Mouse (Mus musculus): ENCODE results near the gene Tex37. TPM values are rescaled to one million over a fixed set of nuclear protein-coding genes. Genes with fewer than 3 reads are reported as not detected.

Tex37 gene
- not detected for total RNA-seq (2021)
- long read RNA-seq, experiment 1, result 0 reads
- long read RNA-seq, experiment 2, result 0 reads

GRCm38 (mm10) chr6:70918827-70919226 lies at the start of gene Tex37:
Tex37 (minus strand) TSS chr6:70918927.
- no peak for DNase-seq (ENCODE audit: low spot score in 2 of 2)

- no peak for DNase-seq (ENCODE audit: low spot score in 2 of 2)
These were observed 49.6 kb upstream of the Tex37 start for GRCm38 (mm10) chr6:70968291-70968690.

GRCm38 (mm10) chr6:70967422-70967821 lies 48.7 kb upstream of the Tex37 start:
- DNase-seq (ENCODE audit: low spot score in 2 of 2), result no peak

- no peak for DNase-seq (ENCODE audit: low spot score in 2 of 2)
These were observed 47.0 kb upstream of the Tex37 start for GRCm38 (mm10) chr6:70965694-70966093.

- no peak for DNase-seq (ENCODE audit: low spot score in 2 of 2)
These were observed 45.5 kb upstream of the Tex37 start for GRCm38 (mm10) chr6:70964116-70964830.

- DNase-seq (ENCODE audit: low spot score in 2 of 2), result no peak
These were observed 38.7 kb upstream of the Tex37 start for GRCm38 (mm10) chr6:70957341-70957940.

GRCm38 (mm10) chr6:70956936-70957335 lies 38.2 kb upstream of the Tex37 start:
- no peak for DNase-seq (ENCODE audit: low spot score in 2 of 2)

- peak in 1 of 2 experiments; percentile 14 for DNase-seq (ENCODE audit: low spot score in 2 of 2)
These were observed 37.7 kb upstream of the Tex37 start, which contains the start of gene Foxi3 for GRCm38 (mm10) chr6:70956285-70956912. Foxi3 (plus strand) TSS chr6:70956531.

GRCm38 (mm10) chr6:70955841-70956240 lies 37.1 kb upstream of the Tex37 start:
- no peak for DNase-seq (ENCODE audit: low spot score in 2 of 2)

GRCm38 (mm10) chr6:70955291-70955800 lies 36.6 kb upstream of the Tex37 start:
- DNase-seq (ENCODE audit: low spot score in 2 of 2), result no peak

GRCm38 (mm10) chr6:70954040-70954439 lies 35.3 kb upstream of the Tex37 start:
- no peak for DNase-seq (ENCODE audit: low spot score in 2 of 2)

- DNase-seq (ENCODE audit: low spot score in 2 of 2), result no peak
These were observed 34.5 kb upstream of the Tex37 start for GRCm38 (mm10) chr6:70953274-70953673.

- DNase-seq (ENCODE audit: low spot score in 2 of 2), result no peak
These were observed 13.1 kb upstream of the Tex37 start for GRCm38 (mm10) chr6:70931801-70932200.

- DNase-seq (ENCODE audit: low spot score in 2 of 2), result peak in 1 of 2 experiments; percentile 17
These were observed 2.7 kb upstream of the Tex37 start for GRCm38 (mm10) chr6:70921274-70922074.

- DNase-seq (ENCODE audit: low spot score in 2 of 2), result no peak
These were observed 6.3 kb downstream of the Tex37 start for GRCm38 (mm10) chr6:70912396-70912765.

GRCm38 (mm10) chr6:70911668-70912395 lies 6.9 kb downstream of the Tex37 start:
- DNase-seq (ENCODE audit: low spot score in 2 of 2), result no peak

- no peak for DNase-seq (ENCODE audit: low spot score in 2 of 2)
These were observed 8.4 kb downstream of the Tex37 start for GRCm38 (mm10) chr6:70910285-70910684.

GRCm38 (mm10) chr6:70909572-70909971 lies 9.2 kb downstream of the Tex37 start:
- DNase-seq (ENCODE audit: low spot score in 2 of 2), result no peak

GRCm38 (mm10) chr6:70903689-70904088 lies 15.0 kb downstream of the Tex37 start:
- no peak for DNase-seq (ENCODE audit: low spot score in 2 of 2)

GRCm38 (mm10) chr6:70899594-70900003 lies 19.1 kb downstream of the Tex37 start:
- no peak for DNase-seq (ENCODE audit: low spot score in 2 of 2)

- no peak for DNase-seq (ENCODE audit: low spot score in 2 of 2)
These were observed 20.6 kb downstream of the Tex37 start for GRCm38 (mm10) chr6:70898166-70898565.
